Mouse (Mus musculus): ENCODE measurements around the gene Wdr1. TPM values are rescaled to one million over a fixed set of nuclear protein-coding genes. Genes with fewer than 3 reads are reported as not detected.
"Not testable (repeated sequence)": the region's sequence is repeated elsewhere in the genome, so short reads cannot be mapped to it uniquely, and the experiment has no call there.

Gene Wdr1
- 100 to 1,000 TPM; 129 to 137 TPM for total RNA-seq (2021)

DNA sequence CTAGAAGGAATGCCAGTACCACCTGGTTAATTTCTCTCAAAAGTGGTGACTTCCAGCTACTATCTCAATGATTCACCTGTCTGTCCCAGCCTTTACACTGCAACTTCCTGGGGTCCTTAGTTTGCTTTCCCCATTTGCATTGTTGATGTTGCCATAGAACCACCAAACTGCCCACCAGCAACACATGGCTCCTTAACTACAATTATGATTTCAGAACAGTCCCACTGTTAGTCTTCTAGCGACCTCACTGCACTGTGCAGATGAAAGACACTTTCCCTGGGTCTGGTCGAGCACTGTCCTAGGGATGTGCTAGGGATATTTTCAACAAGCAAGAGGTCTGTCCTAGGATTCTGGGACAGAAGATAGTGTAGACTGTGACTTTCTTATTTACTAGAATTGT is at the start of gene Wdr1:
Gene Wdr1 (minus strand): TSS at position 101 of the 400 bp plus-strand sequence.
- intact Hi-C loops (cut with DNase I): loop anchor here (5.0 kb wide), 1 partner anchor 81 kb away; no protein-coding TSS in a partner anchor
- DNase-seq (ENCODE audit: low spot score): no peak

DNA sequence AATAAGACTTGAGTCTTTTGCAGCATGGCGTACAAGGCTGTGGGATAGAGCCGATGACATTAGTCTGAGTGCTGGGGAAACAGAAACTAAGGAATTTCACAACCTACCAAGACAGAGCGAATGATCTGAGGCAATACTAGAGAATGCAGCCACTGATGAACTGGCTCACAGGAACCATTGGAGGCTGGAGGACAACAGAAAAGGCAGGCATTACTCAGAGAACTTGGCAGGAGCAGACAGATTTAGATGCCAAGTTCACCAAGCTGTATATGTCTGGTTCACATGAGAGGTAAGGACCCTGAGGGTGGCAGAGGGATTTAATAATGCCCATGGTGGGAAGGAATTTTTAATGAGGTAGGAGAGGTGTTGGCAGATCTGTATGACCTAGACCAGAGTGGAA is 48.1 kb upstream of the Wdr1 start:
- intact Hi-C loops (cut with DNase I): no loop called here
- DNase-seq (ENCODE audit: low spot score): no peak

DNA sequence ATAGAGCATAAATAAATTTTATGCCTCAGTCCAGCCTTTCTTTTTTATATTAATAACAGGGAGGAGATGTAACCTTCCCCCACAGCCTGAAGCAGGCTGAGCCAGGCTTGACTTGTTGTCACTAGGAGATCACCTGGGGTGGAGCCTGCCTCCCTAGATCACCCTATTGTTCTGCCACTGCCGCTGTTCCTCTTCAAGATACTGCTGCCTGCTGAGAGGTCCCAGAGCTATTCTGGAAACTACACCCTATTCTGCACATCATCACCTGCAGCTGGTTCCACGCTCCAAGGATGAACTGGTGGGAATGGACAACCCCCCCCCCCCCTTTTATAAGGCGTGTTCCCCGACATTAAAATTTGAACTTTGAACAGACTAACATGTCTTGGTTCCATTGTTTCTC is 45.2 kb upstream of the Wdr1 start:
- DNase-seq (ENCODE audit: low spot score); intact Hi-C loops (cut with DNase I): not testable (repeated sequence)

DNA sequence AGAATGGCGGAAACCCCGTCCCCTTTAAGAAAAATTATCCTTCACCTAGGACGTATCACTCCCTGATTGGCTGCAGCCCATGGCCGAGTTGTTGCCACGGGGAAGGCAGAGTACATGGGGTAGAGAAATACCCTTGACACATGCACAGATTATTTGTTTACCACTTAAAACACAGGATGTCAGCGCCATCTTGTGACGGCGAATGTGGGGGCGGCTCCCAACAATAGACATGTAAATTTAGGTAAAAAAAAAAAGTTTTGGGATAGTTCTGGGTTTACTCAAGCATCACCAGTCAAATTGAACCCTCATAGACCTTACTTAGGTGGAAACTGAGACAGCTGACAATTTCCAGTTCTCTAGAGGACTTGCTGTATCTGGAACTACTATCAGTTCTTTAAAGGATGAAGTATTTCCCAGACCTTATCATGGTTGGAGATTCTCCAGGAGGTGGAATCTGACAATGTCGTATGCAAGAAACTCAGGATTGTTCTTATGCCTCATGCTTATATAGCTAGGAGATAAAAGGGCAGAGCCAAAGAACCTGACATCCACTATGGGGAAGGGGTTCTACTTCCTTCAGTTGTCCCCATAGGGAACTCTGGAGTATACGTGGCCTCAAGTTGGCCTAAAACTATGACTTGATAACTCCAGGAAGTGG is 35.8 kb upstream of the Wdr1 start:
- intact Hi-C loops (cut with DNase I): no loop called here
- no peak for DNase-seq (ENCODE audit: low spot score)

DNA sequence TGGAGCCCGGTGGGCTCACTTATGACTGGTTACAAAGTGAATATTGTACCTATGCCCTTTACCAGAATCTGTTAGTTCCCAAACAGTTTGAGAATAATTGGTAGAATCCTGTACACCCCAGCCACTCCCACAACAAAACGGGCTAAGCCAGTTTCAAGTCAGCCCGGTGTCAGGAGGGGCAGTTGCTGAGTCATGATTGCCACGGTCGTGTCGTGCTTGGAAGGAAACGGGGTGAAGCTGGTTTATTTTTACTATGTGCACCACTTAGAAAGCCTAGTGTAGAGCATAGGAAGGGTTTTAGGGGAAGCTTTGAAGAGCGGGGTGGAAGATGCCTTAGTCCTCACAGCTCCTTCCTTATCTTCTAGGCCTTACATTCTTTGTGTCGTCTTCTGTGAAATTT is 25.9 kb upstream of the Wdr1 start:
- DNase-seq (ENCODE audit: low spot score): no peak
- intact Hi-C loops (cut with DNase I): no loop called here

DNA sequence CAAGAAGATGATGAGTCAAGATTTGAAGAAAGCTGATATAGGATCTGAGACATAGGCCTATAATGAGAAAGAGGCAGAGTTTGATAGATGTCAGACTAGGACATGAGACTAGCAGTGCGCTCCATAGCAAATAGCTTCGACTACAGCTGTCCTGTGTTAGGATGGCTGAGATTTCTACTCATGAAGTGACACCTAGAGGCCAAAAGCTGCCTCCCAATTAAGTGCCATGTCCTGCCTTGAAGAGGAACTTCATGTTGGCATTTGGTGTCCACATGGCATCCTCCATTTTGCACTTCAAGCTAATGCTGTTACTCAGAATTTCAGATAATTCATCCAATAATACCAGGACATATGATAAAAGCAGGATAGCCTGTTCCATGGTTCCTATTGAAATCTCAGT is 22.4 kb upstream of the Wdr1 start:
- DNase-seq (ENCODE audit: low spot score): no peak
- intact Hi-C loops (cut with DNase I): no loop called here

DNA sequence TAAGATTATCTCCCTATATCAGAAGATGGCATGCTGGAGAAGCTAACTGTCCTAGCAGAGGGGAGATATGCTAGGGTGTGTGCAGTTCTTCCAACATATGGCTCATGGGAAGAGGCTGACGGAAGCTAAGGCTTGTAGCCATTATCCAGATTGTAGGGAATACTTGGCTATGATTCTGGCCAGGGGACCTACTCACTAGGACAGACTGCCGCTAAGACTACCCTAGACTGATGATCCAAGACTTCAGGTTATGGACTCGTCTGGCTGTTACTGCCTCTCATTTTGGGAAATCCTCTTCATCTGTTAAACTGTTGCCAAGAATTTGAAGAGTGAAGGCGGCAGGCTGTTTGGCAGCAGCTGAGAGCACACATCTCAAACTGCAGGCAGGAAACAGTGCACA is 20.0 kb upstream of the Wdr1 start:
- no peak for DNase-seq (ENCODE audit: low spot score)
- intact Hi-C loops (cut with DNase I): loop anchor here (5.0 kb wide), 1 partner anchor 276 kb away; no protein-coding TSS in a partner anchor

DNA sequence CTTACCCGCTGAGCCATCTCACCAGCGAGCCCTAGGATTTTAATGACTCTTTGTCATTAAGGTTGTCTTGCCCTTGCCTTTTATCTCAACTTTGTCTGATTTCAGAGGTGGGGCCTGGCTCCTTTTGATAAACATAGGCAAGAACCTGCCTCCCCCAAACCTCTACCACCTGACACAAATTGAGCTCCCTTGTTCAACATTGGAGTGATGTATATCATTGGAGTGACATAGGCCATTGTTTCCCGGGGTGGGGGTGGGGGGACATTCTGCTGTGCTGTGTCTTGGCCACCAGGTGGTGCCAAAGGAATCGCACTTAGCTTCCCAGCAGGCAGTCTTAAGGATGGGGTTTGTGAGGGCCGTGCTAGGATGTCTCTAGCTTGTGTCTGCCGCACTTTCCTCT is 17.7 kb upstream of the Wdr1 start:
- intact Hi-C loops (cut with DNase I): loop anchor here (1.0 to 5.0 kb wide), 2 partner anchors 52 to 273 kb away; no protein-coding TSS in a partner anchor
- DNase-seq (ENCODE audit: low spot score): no peak

DNA sequence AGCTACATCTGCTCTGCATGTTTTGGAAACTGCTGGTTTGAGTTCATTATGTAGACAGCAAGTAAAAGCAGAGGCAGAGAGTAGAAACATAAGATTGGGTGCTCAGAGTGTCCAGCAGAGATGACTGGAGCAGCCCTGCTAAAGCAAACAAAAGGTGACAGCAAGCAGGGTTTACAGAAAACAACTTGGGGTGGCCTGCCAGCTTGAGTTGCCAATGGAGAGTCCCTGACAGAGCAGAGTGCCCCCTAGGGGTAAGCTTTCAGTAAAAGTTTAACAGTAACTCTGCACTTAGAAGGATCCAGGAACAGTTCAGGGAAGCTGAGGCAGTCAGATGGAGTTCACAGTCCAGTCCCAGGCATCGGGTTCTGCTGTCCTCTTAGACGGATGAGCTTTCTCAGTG is 7.9 kb upstream of the Wdr1 start:
- intact Hi-C loops (cut with DNase I): no loop called here
- DNase-seq (ENCODE audit: low spot score): no peak

DNA sequence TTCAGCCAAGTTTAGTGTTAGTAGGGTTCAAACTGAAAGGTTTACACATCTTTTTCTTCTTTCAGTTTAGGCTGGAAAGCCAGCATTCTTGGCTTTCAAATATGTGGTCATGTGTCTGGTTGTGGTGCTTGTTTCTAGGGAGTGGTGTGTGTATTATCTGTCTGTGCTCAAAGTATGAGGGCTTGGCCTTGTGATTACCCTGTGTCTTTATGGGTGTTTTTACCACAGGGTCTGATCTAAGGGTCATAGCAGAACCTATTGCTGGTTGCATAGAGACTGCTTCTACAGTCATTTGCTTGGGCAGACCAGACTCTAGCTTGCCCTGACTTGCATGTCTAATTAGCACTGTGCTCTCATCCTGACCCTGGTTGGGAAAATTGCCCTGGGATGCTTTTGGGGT is 5.6 kb upstream of the Wdr1 start:
- DNase-seq (ENCODE audit: low spot score): no peak
- intact Hi-C loops (cut with DNase I): no loop called here

DNA sequence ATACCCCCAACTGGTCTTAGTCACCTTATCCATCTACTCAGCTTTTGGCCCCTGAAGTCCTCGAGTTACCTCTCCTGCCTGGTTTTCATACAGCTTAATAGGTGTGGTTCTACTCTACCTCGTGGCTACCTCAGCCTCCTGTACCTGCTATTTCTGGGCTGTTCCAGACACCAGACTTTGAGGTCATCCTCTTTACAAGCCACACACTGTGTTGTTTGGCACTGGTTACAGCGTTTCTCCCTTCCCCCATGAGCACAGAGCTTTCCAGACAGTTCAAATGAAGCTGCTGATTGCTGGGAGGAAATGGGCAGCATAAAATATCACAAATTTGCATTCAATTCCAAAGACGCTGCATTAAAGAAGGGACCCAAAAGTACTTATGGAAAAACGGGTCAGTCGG is 1.8 kb upstream of the Wdr1 start:
- no peak for DNase-seq (ENCODE audit: low spot score)
- intact Hi-C loops (cut with DNase I): loop anchor here (5.0 kb wide), 1 partner anchor 83 kb away; no protein-coding TSS in a partner anchor

DNA sequence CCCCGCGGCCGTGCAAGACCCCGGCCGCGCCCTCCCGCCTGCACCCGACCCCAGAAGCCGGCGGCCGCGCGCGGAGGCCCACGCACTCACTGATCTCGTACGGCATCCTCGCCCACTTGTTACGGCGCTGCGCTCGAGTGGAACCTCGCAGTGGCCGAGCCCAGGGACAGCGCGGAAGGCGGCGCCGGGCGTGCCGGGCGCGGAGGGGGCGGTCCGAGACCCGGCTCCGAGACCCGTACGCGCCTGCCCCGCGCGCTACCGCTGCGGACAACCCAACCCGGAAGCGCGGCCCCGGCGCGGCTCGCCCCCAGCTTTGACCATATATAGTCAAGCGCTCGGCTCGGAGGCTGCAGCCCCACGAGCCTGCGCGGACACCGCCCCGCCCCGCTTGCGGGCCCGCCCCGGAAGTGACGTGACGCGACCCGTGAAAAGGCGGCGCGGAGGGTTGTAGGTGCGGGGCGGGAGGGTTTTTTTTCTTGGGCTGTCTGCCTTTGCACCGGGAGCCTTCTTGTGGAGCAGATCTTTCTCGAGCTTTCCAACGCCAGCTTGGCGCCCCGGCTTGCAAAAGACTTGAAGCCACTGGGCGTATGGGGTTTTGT is 1.5 kb downstream of the Wdr1 start:
- intact Hi-C loops (cut with DNase I): loop anchor here (5.0 kb wide), 1 partner anchor 79 kb away; no protein-coding TSS in a partner anchor
- peak; percentile 98 for DNase-seq (ENCODE audit: low spot score)

DNA sequence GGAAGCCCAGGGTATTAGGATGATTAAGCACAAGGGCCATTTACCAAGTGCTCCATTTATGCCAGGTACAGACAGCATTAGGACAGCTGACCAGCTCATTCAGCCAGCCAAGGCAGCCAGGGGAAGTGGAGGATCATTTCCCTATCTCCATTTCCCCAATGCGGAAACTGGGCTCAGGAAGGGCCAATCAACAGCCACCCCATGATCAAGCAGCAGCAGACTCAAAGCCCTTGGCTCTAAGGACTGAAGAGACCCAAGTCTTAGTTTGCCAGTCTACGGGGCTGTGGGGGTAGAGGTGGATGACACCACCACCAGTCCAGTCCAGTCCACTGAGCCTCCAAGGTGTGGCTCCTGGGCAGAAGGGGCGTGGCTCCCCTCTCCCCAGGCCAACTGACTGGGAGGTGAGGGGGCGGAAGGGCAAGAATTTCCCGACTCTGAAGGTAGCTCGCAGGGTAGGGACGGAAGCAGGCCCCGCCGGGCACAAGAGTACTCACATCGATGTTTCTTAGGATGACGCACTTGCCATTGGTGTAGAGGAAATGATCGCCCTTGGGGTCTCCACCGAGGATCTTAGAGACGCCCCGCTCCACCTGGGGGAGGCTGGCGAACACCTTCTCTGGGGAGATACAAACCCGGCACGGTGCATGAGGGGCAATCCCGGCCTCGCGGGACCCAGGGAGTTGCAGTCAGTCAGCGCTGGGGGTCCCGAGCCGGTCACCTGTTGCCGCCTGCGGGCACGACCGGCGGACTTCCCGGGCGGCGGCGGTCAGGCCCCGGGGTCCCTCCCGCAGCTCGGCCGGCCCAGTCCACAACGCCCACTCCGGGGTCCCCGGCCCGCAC is 2.2 kb downstream of the Wdr1 start:
- peak; percentile 36 for DNase-seq (ENCODE audit: low spot score)
- intact Hi-C loops (cut with DNase I): loop anchor here (5.0 kb wide), 1 partner anchor 79 kb away; no protein-coding TSS in a partner anchor

DNA sequence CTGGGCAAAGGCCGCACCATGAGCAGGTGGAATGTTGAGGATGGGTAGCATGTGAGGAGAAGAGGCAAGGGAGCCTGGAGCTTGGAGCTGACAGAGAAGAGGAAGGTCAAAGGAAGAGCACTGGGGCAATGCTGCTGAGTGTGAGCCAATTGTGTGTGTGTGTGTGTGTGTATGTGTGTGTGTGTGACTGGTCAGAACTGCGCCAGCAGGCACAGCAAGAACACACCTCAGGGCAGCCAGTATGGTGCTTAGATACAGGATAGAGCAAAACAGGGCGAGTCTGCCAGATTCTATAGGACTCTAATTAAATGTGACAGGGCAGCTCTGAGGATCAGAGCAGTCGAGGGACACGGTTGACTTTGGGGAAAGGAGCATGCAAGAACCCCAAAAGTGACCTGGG is 4.2 kb downstream of the Wdr1 start:
- intact Hi-C loops (cut with DNase I): no loop called here
- no peak for DNase-seq (ENCODE audit: low spot score)

DNA sequence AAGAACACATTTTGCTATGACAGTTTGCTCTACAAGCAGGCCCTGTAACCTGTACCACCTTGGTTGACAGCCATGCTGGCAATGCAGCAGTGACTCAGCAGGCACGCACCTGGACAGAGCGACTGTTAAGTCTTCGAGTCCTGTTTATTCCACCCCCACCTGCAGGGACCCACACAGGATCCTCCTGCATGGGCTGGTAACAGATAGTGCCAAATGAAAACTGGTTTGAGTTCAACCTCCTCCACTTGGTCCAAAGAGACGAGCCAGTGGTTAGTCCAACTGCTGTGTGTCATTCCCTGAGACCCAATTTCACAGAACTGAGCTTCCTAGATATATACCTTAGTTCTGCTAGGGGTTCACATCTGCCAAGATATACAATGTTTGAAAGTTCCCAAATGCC is 5.2 kb downstream of the Wdr1 start:
- no peak for DNase-seq (ENCODE audit: low spot score)
- intact Hi-C loops (cut with DNase I): no loop called here

DNA sequence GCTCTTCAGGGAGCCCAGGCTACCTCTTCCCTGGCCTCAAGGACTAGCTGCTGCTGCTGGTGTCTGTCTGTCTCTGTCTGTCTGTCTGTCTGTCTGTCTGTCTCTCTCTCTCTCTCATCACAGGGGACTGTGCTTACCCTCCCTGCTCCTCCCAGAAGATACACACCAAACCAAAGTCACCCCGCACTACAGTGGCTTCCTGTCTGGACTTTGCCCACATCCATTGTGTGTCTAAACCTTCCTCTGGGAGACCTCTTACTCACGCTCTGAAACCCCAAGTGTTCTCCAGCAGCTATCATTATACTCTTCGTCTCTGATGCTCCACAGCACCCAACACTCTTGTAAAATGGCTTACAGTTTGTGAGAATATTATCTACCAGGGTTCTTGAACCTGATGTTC is 6.6 kb downstream of the Wdr1 start:
- DNase-seq (ENCODE audit: low spot score): no peak
- intact Hi-C loops (cut with DNase I): no loop called here

DNA sequence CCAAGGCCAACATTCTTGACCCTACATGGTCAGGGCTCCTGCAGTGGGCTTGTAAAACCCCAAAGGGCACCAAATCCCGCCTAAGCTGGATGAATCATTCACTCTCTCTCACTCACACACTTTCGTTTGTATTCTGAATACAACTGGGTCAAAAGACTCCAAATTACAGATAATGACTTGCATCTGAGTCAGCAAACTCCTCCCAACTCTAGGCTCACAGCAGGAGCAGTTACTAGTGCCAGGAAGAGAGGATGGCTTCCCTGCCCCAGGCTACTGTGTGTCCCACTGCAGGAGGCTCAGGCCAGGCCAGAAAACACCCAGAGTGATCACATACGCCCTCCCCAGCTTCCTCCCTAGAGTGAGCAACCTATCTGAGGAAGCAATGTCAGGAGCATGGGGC is 9.1 kb downstream of the Wdr1 start:
- DNase-seq (ENCODE audit: low spot score): no peak
- intact Hi-C loops (cut with DNase I): no loop called here

DNA sequence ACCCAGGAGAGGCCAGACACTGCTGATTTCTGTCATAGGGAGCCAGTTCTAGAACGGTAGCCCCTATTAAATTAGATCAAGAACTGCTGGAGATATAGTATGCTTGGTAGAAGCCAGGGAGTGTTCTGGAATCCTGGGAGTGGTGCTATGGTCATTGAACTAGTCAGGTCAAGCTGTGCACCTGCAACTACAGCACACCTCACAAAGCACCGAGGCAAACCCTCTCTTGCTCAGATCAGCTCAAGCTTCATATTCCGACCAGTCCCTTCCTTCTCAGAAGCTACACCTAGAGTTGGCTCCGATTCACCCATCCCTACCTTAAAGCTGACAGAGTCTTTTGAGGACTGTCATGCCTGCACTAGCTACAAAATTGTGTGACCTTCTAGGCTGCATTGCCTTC is 9.5 kb downstream of the Wdr1 start:
- intact Hi-C loops (cut with DNase I): no loop called here

DNA sequence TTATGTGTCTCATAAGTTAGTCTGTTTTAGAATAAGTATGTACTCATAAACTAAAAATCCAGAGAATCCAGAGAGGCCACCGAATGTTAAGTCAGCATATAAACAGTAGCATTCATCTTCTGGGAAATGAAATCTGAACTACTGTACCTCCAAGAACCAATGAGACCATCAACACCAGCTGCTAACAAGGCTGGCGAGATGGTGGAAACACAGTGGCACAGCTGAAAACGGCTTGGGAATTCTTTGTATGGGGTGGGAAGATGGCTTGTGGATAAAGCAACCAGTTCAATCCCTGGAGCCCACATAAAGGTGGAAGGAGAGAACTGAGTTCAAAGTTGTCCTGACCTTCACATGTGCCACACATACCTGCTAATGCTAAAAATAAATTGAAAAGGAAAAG is 10.4 kb downstream of the Wdr1 start:
- intact Hi-C loops (cut with DNase I): no loop called here
- no peak for DNase-seq (ENCODE audit: low spot score)

More for the DNA sequence above, 9.5 kb downstream of the Wdr1 start:
- no peak for DNase-seq (ENCODE audit: low spot score)

DNA sequence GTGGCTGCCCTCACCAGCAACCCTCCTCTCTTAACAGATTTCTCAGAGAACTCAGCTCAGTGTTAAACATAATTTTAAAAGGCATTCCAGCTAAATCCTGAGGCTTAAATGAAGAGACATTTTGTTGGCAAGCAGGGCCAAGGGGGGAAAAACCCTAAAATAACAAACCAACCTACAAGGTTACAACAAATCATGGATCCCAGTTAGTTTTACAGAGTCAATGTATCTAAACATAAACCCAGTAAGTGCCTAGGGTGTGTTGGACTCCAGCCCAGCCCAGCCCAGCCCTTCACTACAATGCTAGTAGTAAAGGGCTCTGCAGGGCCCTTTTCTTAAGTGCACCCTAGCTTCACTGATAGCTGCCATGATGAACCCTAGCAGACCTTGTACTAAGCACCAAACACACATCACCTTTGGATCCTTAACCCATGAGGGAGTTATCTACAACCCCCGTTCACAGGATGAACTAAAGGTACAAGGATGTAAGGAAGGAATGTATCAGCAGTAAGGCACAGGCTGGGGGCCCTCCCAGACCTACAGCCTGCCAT is 12.7 kb downstream of the Wdr1 start:
- intact Hi-C loops (cut with DNase I): no loop called here
- no peak for DNase-seq (ENCODE audit: low spot score)
